Mouse (Mus musculus): ENCODE results near the gene Gm49373.
"Not testable (repeated sequence)": the region's sequence is repeated elsewhere in the genome, so short reads cannot be mapped to it uniquely, and the experiment has no call there.

Gene Gm49373

GRCm38 (mm10) chr9:21072641-21073040 lies 255 bp downstream of the Gm49373 start:
- no peak for DNase-seq (ENCODE audit: low spot score)

- no peak for DNase-seq (ENCODE audit: low spot score)
These were observed 5.8 kb downstream of the Gm49373 start, which contains the start of gene Zglp1 for GRCm38 (mm10) chr9:21067006-21067684. Gene Zglp1 (minus strand): TSS chr9:21067093.

- peak; percentile 49 for DNase-seq (ENCODE audit: low spot score)
These were observed 10.0 kb downstream of the Gm49373 start for GRCm38 (mm10) chr9:21062928-21063327.

DNA sequence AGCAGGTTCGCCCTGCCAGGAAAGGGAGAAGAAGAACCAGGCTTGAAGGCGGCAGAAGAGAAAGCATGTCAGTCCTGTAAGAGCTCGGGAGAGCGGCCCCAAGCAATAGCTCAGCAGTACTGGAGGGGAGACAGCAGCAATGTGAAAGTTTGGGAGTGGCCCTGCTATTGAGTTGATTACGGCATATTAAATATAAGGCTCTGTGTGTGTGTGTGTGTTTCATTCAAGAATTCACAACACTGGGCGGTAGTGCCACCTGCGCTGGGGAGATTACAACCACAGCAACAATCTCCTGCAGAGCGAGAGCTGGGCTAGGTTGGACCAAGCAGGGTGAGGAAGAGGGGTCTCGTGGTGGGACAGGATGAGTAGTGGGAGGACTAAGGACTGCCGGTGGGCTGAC lies 21.3 kb downstream of the Gm49373 start:
- DNase-seq (ENCODE audit: low spot score): no peak

DNA sequence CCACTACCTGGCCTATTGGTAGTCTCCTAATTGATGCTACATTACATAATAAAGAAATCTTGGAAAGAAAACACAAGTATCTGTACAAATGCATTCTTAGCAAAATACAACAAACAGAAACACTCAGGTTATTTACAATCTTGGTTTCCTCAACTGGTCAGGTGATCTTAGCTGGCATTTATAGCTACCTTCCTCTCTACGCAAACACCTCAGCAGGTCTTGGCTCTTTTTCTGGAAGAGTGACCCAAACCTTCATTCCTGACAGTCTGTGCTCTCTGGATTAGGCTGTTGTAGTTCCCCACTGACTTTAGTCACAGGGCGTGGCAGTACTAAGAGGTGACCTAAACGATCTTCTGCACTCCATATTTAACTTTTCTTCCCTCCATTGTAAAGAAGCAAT lies 27.7 kb downstream of the Gm49373 start:
- no peak for DNase-seq (ENCODE audit: low spot score)

- DNase-seq (ENCODE audit: low spot score): not testable (repeated sequence)
These were observed 28.1 kb downstream of the Gm49373 start for GRCm38 (mm10) chr9:21044785-21045184.

DNA sequence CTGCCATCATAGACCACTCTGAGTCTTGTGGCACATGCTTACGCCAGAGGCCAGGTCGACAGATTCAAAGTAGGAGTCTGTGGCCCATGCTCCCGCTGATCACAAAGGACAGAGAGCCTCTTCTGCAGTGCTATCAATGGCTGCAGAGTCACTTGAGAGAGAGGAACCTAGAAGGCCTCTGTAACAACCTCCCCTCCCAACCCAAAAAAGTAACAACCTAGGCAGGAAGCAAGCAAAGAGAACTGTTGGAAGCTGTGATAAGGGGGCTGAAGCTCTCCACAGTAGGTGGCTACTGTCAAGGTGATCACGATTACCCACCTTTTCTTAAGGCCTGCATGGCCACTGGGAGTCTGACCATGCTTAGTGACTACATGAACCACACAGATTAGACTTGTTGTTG lies 29.3 kb downstream of the Gm49373 start:
- DNase-seq (ENCODE audit: low spot score): no peak

DNA sequence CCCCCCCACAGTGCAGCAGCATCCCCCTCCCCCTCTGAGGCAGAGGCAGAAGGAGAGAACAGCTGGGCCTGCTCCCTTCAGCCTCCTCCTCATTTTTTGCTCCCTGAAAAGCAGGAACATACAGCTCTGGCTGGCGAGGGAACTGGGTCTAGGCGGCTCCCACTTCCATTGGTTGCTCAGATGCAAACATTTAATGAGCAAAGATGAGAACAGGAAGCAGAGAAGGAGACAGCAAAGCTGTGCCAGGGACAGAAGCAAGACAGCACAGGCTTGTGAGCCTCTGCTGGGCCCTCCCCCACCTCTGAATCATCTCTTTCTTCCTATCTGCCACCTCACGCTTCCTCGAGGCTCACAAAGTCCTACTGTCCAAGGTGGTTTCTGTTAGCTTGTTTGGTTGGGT lies 31.6 kb downstream of the Gm49373 start:
- DNase-seq (ENCODE audit: low spot score): peak; percentile 78

- DNase-seq (ENCODE audit: low spot score): no peak
These were observed 33.1 kb downstream of the Gm49373 start for GRCm38 (mm10) chr9:21039779-21040178.

DNA sequence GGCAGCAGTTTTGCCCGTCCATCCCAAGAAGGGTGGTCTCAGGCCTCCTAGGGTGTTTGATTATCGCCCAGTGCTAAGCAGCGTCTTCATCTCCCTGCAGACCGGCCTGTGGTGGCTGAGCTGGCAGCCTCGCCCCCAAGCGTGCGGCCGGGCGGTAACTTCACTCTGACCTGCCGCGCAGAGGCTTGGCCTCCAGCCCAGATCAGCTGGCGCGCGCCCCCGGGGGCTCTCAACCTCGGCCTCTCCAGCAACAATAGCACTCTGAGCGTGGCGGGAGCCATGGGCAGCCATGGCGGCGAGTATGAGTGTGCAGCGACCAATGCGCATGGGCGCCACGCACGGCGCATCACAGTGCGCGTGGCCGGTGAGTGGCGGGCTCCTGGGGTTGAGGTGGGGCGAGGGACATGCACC lies 35.4 kb downstream of the Gm49373 start:
- no peak for DNase-seq (ENCODE audit: low spot score)

GRCm38 (mm10) chr9:21036666-21037065 lies 36.2 kb downstream of the Gm49373 start:
- DNase-seq (ENCODE audit: low spot score): no peak

- no peak for DNase-seq (ENCODE audit: low spot score)
These were observed 36.7 kb downstream of the Gm49373 start for GRCm38 (mm10) chr9:21036161-21036560.

DNA sequence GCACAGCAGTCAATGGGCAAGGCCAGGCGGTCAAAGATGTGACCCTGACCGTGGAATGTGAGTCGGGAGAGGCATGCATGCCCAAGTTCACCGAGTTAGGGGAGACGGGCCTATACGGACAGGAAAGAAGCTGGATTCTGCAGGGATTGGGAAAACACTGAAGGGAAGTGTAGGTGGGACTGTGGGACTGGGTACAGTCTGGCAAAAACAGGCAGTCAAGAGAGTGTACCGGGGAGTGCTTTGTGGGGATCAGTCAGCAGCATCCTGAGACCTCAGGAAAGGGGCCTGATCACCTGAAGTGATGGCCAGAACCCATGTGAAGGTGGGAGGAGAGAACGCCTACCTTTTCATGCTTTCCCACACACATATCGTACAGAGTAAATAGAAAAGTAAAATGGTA lies 37.3 kb downstream of the Gm49373 start:
- no peak for DNase-seq (ENCODE audit: low spot score)

- DNase-seq (ENCODE audit: low spot score): no peak
These were observed 38.3 kb downstream of the Gm49373 start for GRCm38 (mm10) chr9:21034481-21035085.

DNA sequence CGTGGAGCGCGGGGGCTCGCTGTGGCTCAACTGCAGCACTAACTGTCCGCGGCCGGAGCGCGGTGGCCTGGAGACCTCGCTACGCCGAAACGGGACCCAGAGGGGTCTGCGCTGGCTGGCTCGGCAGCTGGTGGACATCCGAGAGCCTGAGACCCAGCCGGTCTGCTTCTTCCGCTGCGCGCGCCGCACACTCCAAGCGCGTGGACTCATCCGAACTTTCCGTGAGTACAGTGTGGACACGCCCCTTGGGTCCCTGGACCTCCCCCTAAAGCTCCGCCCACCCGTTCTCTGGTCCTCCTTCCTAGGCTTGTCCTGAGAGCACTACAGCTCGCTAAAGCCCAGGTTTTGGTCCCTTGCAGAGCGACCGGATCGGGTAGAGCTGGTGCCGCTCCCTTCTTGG lies 39.8 kb downstream of the Gm49373 start:
- DNase-seq (ENCODE audit: low spot score): no peak

GRCm38 (mm10) chr9:21032491-21032890 lies 40.4 kb downstream of the Gm49373 start:
- no peak for DNase-seq (ENCODE audit: low spot score)

DNA sequence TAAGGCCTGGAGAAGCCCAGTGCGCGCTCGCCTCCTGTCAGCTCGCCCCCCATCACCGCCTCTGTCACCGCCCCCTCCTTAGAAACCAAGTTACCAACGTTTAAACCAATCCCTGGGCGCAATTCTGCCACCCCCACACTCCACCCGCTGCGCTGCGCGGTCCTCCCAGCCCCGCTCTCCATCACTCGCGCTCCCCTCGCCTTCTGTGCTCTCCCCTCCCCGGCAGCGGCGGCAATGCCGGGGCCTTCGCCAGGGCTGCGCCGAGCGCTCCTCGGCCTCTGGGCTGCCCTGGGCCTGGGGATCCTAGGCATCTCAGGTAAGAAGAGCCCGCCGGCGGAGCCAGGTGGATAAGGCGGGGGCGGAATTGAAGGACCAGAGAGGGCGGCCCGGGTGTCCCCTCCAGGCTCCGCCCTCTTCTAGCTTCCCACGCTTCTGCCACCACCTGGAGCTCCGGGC lies 41.0 kb downstream of the Gm49373 start, which contains the start of gene Icam5:
Gene Icam5, plus strand, starts transcription at position 178 of the 456 bp plus-strand sequence.
- DNase-seq (ENCODE audit: low spot score): peak; percentile 82

GRCm38 (mm10) chr9:21031251-21031895 lies 41.5 kb downstream of the Gm49373 start:
- peak; percentile 83 for DNase-seq (ENCODE audit: low spot score)

- peak; percentile 84 for DNase-seq (ENCODE audit: low spot score)
These were observed 42.1 kb downstream of the Gm49373 start for GRCm38 (mm10) chr9:21030781-21031250.

DNA sequence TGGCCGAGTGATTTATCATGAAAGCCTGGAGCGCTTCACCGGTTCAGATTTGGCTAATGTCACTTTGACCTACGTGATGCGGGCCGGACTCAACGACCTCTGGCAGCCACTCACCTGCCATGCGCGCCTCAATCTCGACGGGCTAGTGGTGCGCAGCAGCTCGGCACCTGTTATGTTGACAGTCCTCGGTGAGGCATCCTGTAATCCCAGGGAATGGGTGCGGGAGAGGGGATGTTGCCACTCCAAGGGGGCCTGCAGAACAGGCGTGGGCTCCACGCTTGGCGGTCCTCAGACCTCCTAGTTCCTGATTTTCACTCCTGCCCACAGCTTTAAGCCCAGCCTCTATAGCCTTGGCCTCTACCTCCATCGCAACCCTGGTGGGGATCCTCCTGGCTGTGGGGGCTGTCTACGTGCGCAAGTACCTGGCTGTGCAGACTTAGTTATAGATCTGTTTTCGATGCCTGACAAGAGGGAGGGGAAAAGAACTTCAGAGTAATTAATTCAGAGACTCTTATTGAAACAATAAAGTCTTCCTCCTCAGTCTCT lies 42.8 kb downstream of the Gm49373 start:
- no peak for DNase-seq (ENCODE audit: low spot score)

GRCm38 (mm10) chr9:21029291-21030054 lies 43.4 kb downstream of the Gm49373 start, which contains the start of gene Icam4:
Gene Icam4 (plus strand): TSS chr9:21029373.
- no peak for DNase-seq (ENCODE audit: low spot score)

All from left cerebral cortex, adult 11 months (tissue).